10 mouse cellular contexts compared by ENCODE assay signal in genomic region chr9:35135575-35135974, GRCm38 (mm10). TPM values are rescaled to one million over a fixed set of nuclear protein-coding genes. Genes with fewer than 3 reads are reported as not detected.
DNase-seq lines count a peak whose midpoint lies in the region; ATAC-seq and TF ChIP-seq lines count a peak whose summit lies in the region.
"Had no signal": no experiment of that assay in that cellular context is flagged by ENCODE, and none has a peak within 500 bp of the region (broad histone marks: within the 10 kb centered on the region; RNA-seq: fewer than 3 reads in every experiment).

No protein-coding gene starts in this region.

- H3K4me1 ChIP-seq in heart, adult 2 months (ENCODE audit: control insufficient read depth, insufficient read depth, low read length), result peaks cover 6% of the 10 kb centered on the region
- H3K4me1 ChIP-seq in liver, adult 2 months (ENCODE audit: control insufficient read depth, insufficient read depth, low read length), result peaks cover 44% of the 10 kb centered on the region
- no peaks in the 10 kb centered on the region; the same call in 1 of the 2 replicates for H3K4me1 ChIP-seq in midbrain, embryonic 16.5 days (ENCODE audit: control insufficient read depth, insufficient read depth, low read length)

- ATAC-seq in midbrain, embryonic 16.5 days, result no peak

- DNase-seq in heart, adult 2 months, result no peak
- no peak for DNase-seq in heart, postnatal 4 days
- peak; percentile 54 for DNase-seq in liver, adult 2 months (ENCODE audit: extremely low read depth, low read depth, low spot score)
- no peak for DNase-seq in liver
- peak; percentile 42 for DNase-seq in cerebellum, adult 9-11 months
- no peak for DNase-seq in urinary bladder, postnatal 4 days (ENCODE audit: low spot score in 2 of 2)
- DNase-seq: gastrocnemius, postnatal 10 days; retina, postnatal 1 day had no signal

- TF ChIP-seq EP300 in heart, adult 2 months (IDR thresholded peaks at IDR 0.05; ENCODE audit: insufficient read depth, low read depth, low read length), result no peak

- no peaks in the 10 kb centered on the region for H3K79me2 ChIP-seq in heart, adult 2 months (replicated peaks; ENCODE audit: control insufficient read depth, insufficient read depth, low read length)
- no peaks in the 10 kb centered on the region for H3K79me2 ChIP-seq in liver, adult 2 months (ENCODE audit: control insufficient read depth, insufficient read depth, low read length)
- H3K79me2 ChIP-seq in C2C12 (ENCODE audit: control insufficient read depth, insufficient read depth), result no peaks in the 10 kb centered on the region

- TF ChIP-seq POLR2A in heart, adult 2 months (IDR thresholded peaks at IDR 0.05; ENCODE audit: insufficient read depth, low read depth, low read length), result no peak
- no peak for TF ChIP-seq POLR2A in liver, adult 2 months (IDR thresholded peaks at IDR 0.05; ENCODE audit: extremely low read depth, insufficient read depth, low read length)

- H3K27me3 ChIP-seq in heart, adult 2 months (ENCODE audit: control insufficient read depth, insufficient read depth, low read length), result no peaks in the 10 kb centered on the region
- H3K27me3 ChIP-seq in liver, adult 2 months (ENCODE audit: control insufficient read depth, insufficient read depth, low read length), result no peaks in the 10 kb centered on the region
- no peaks in the 10 kb centered on the region for H3K27me3 ChIP-seq in C2C12 (ENCODE audit: control insufficient read depth, insufficient read depth, insufficient read length)
- H3K27me3 ChIP-seq in midbrain, embryonic 16.5 days (ENCODE audit: control insufficient read depth, insufficient read depth, low read depth, low read length), result no peaks in the 10 kb centered on the region

- H3K4me2 ChIP-seq in midbrain, embryonic 16.5 days (ENCODE audit: low read length), result no peak overlapping the region

- no peak overlapping the region for H3K4me3 ChIP-seq in heart, adult 2 months
- no peak overlapping the region for H3K4me3 ChIP-seq in liver, adult 2 months (ENCODE audit: insufficient read depth, low read depth, low read length)
- H3K4me3 ChIP-seq in C2C12 (ENCODE audit: insufficient read depth, poor library complexity, severe bottlenecking), result no peak overlapping the region
- no peak overlapping the region for H3K4me3 ChIP-seq in midbrain, embryonic 16.5 days (ENCODE audit: low read depth, low read length)

- no peak overlapping the region for H3K27ac ChIP-seq in heart, adult 2 months
- peak overlapping the region; percentile 67 for H3K27ac ChIP-seq in liver, adult 2 months (replicated peaks; ENCODE audit: insufficient read depth, low read depth, low read length)
- no peak overlapping the region for H3K27ac ChIP-seq in midbrain, embryonic 16.5 days (ENCODE audit: low read length)

- no peaks in the 10 kb centered on the region for H3K9me3 ChIP-seq in midbrain, embryonic 16.5 days (replicated peaks; ENCODE audit: control insufficient read depth, low read length, poor library complexity, severe bottlenecking)

- peak; percentile 24; the same call in 1 of the 2 replicates for TF ChIP-seq CTCF in heart, adult 2 months (IDR thresholded peaks at IDR 0.05)
- TF ChIP-seq CTCF in liver, adult 2 months (IDR thresholded peaks at IDR 0.05; ENCODE audit: low read depth, low read length), result no peak
- no peak for TF ChIP-seq CTCF in C2C12 (IDR thresholded peaks at IDR 0.05; ENCODE audit: control insufficient read depth, insufficient read depth, insufficient read length)

- intact Hi-C loops in heart, adult 2 months (cut with DNase I), result loop anchor here (2.0 kb wide), 1 partner anchor 31 kb away; no protein-coding TSS in a partner anchor

- WGBS in heart, adult 2 months, result 34% methylated on average over 6 of the region's 6 CpGs
- 37% methylated on average over 6 of the region's 6 CpGs for WGBS in liver, adult 2 months
- WGBS in midbrain, embryonic 16.5 days, result 64% methylated on average over 6 of the region's 6 CpGs

- no peak overlapping the region for H3K9ac ChIP-seq in heart, adult 2 months (ENCODE audit: low read depth, low read length)
- no peak overlapping the region for H3K9ac ChIP-seq in liver, adult 2 months (ENCODE audit: low read depth, low read length)
- H3K9ac ChIP-seq in midbrain, embryonic 16.5 days (ENCODE audit: low read depth, low read length), result no peak overlapping the region

- H3ac ChIP-seq in C2C12 (ENCODE audit: control insufficient read depth, insufficient read length, low read depth), result no peak overlapping the region

- H3K79me3 ChIP-seq in C2C12 (ENCODE audit: low read depth), result no peaks in the 10 kb centered on the region

- H3K36me3 ChIP-seq in heart, adult 2 months (ENCODE audit: control insufficient read depth, insufficient read depth, low read length), result no peaks in the 10 kb centered on the region
- H3K36me3 ChIP-seq in liver, adult 2 months (ENCODE audit: control insufficient read depth, insufficient read depth, low read length), result no peaks in the 10 kb centered on the region
- no peaks in the 10 kb centered on the region for H3K36me3 ChIP-seq in C2C12 (ENCODE audit: control insufficient read depth, insufficient read depth)
- no peaks in the 10 kb centered on the region; the same call in 1 of the 2 replicates for H3K36me3 ChIP-seq in midbrain, embryonic 16.5 days (ENCODE audit: control insufficient read depth, insufficient read depth, low read length)

TF ChIP-seq in C2C12, 6 proteins besides CTCF, POLR2A, EP300 and RAD21:
- no peak for TF ChIP-seq CEBPB (IDR thresholded peaks at IDR 0.05; ENCODE audit: low read depth)
- TF ChIP-seq FOSL1 (IDR thresholded peaks at IDR 0.05; ENCODE audit: insufficient read depth, low read length, poor library complexity, severe bottlenecking), result peak; percentile 28

RNA-seq across cellular contexts. Expression of gene St3gal4, which starts 16.5 kb away (rescaled TPM):
- total RNA-seq in heart, adult 2 months (2021), result 10 to 100 TPM; 26.1 to 29.5 TPM
- 8.6 and 11.9 TPM in 2 replicates for polyA plus RNA-seq in heart, adult 2 months (2012; rRNA removed)
- 10 to 100 TPM; 34.4 to 38.0 TPM for total RNA-seq in heart, postnatal 4 days (2021)
- 72.2 and 74.6 TPM in 2 replicates for total RNA-seq in liver, adult 2 months (2014; rRNA removed)
- 26.5 TPM in 2 replicates for polyA plus RNA-seq in liver, adult 2 months (2012; rRNA removed)
- 31.1 TPM for polyA plus RNA-seq in C2C12 (2012; fragmentation: generic; extraction: Trizol)
- 15.9 and 17.9 TPM in 2 replicates for polyA plus RNA-seq in midbrain, embryonic 16.5 days (2015; fragmentation: Nextera tagmentation; extraction: Ambion mirVana)

RNA-seq across cellular contexts. Expression of gene Dcps, which starts 40.3 kb away (rescaled TPM):
- total RNA-seq in heart, adult 2 months (2021), result 10 to 100 TPM; 14.4 to 15.1 TPM
- 21.3 and 25.5 TPM in 2 replicates for polyA plus RNA-seq in heart, adult 2 months (2012; rRNA removed)
- 10 to 100 TPM; 29.7 to 30.5 TPM for total RNA-seq in heart, postnatal 4 days (2021)
- total RNA-seq in liver, adult 2 months (2014; rRNA removed), result 21.0 and 21.2 TPM in 2 replicates
- polyA plus RNA-seq in liver, adult 2 months (2012; rRNA removed), result 24.0 and 27.4 TPM in 2 replicates
- 74.7 TPM for polyA plus RNA-seq in C2C12 (2012; fragmentation: generic; extraction: Trizol)
- 73.4 and 79.2 TPM in 2 replicates for polyA plus RNA-seq in midbrain, embryonic 16.5 days (2015; fragmentation: Nextera tagmentation; extraction: Ambion mirVana)

Comparison
In these comparisons a context has a peak if more than half of its experiments do, and no peak if none do; other contexts are left out.
1. DNase-seq: peak in liver, adult 2 months (single experiment) and cerebellum, adult 9-11 months (single experiment); none in heart, adult 2 months (0 of 2), heart, postnatal 4 days (single experiment), liver (single experiment) and urinary bladder, postnatal 4 days (0 of 2).